Mouse (Mus musculus): ENCODE measurements at regions not wholly inside any gene's neighbourhood (a gene's known extent, or its start where the extent isn't known, plus 50 kb on each side); places are given as distances from the start of the nearest gene placed in this dataset.

DNA sequence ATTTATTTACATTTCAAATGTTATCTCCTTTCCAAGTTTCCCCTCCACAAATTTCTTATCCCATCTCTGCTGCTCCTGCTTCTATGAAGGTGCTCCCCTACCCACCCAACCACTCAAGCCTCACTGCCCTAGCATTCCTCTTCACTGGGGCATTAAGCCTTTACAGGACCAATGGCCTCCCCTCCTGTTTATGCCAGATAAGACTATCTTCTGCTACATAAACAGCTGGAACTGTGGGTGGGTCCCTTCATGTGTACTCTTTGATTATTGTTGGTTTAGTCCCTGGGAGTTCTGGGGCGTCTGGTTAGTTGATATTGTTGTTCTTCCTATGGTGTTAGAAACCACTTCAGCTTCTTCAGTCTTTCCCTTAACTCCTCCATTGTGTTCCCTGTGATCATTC, 1164.1 kb upstream of the Got2 start:
- H3K36me3 ChIP-seq (replicated peaks): no peaks in the 10 kb centered on the region

GRCm38 (mm10) chr8:97039778-97040177, 1151.4 kb upstream of the Got2 start:
- no peaks in the 10 kb centered on the region for H3K4me1 ChIP-seq (replicated peaks)
- no peak for ATAC-seq (ENCODE audit: insufficient read depth)
- WGBS (ENCODE audit: insufficient replicate concordance): 58% methylated on average over 3 of the region's 3 CpGs
- no peak overlapping the region for H3K9ac ChIP-seq
- H3K36me3 ChIP-seq (replicated peaks): no peaks in the 10 kb centered on the region
- H3K4me2 ChIP-seq: no peak overlapping the region
- no peaks in the 10 kb centered on the region for H3K27me3 ChIP-seq
- H3K9me3 ChIP-seq (replicated peaks): no peaks in the 10 kb centered on the region
- no peak overlapping the region for H3K27ac ChIP-seq (replicated peaks)
- H3K4me3 ChIP-seq (replicated peaks): no peak overlapping the region

More for the DNA sequence above, 1164.1 kb upstream of the Got2 start:
- H3K4me1 ChIP-seq (replicated peaks): no peaks in the 10 kb centered on the region
- WGBS (ENCODE audit: insufficient replicate concordance): 24% methylated on average over 1 of the region's 1 CpGs
- H3K9ac ChIP-seq: no peak overlapping the region
- H3K9me3 ChIP-seq (replicated peaks): no peaks in the 10 kb centered on the region
- no peak overlapping the region for H3K4me3 ChIP-seq (replicated peaks)
- H3K27me3 ChIP-seq: no peaks in the 10 kb centered on the region
- ATAC-seq (ENCODE audit: insufficient read depth): peak; percentile 79
- no peak overlapping the region for H3K27ac ChIP-seq (replicated peaks)
- no peak overlapping the region for H3K4me2 ChIP-seq

DNA sequence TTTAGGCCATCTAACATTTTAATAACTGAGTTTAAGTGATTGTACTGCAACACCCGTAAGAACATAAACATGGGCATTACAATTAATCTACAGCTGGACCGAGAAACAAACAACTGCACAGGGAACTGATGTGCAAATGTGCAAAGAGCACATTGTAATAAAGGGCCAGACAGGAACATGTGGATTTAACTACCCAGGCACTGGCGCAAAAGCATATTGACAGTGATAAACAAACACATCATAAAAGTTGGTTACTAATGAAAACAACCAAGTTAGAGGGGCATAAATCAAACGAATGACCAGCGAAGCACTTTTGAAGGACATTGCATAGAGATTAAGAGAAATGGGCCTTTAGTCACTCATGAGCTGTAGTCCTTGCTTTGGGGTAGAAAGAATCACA, 1150.5 kb upstream of the Got2 start:
- Histone ChIP-seq H3K4me1 (replicated peaks) (no peaks in the 10 kb centered on the region), H3K36me3 (replicated peaks) (no peaks in the 10 kb centered on the region), H3K9ac (no peak overlapping the region), H3K27me3 (no peaks in the 10 kb centered on the region), H3K4me3 (replicated peaks) (no peak overlapping the region), H3K9me3 (replicated peaks) (no peaks in the 10 kb centered on the region), H3K4me2 (no peak overlapping the region), H3K27ac (replicated peaks) (no peak overlapping the region)
- 56% methylated on average over 5 of the region's 5 CpGs for WGBS (ENCODE audit: insufficient replicate concordance)
- no peak for ATAC-seq (ENCODE audit: insufficient read depth)

DNA sequence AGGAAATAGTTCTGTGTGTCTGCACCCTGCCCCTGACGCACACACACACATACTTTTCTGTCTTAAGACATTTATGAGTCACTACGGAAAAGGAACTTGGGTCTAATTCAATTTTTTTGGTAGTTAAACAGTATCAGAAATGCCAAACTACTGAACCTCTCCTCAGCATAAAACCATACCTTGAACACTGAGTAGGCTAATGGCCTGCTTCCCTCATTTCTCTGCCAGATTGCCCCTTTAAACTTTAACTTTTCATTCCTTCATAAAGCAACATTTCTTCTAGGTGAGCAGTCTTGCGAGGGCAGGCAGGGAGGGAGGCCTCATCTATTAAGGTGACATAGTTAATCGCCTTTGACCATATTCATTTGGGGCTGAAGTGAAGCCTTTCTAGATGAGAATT, 1143.8 kb upstream of the Got2 start:
- Histone ChIP-seq H3K36me3 (replicated peaks) (no peaks in the 10 kb centered on the region), H3K9ac (no peak overlapping the region), H3K27me3 (no peaks in the 10 kb centered on the region), H3K4me3 (replicated peaks) (no peak overlapping the region), H3K4me1 (replicated peaks) (no peaks in the 10 kb centered on the region), H3K27ac (replicated peaks) (no peak overlapping the region), H3K9me3 (replicated peaks) (no peaks in the 10 kb centered on the region), H3K4me2 (no peak overlapping the region)
- WGBS (ENCODE audit: insufficient replicate concordance): 59% methylated on average over 4 of the region's 4 CpGs
- no peak for ATAC-seq (ENCODE audit: insufficient read depth)

DNA sequence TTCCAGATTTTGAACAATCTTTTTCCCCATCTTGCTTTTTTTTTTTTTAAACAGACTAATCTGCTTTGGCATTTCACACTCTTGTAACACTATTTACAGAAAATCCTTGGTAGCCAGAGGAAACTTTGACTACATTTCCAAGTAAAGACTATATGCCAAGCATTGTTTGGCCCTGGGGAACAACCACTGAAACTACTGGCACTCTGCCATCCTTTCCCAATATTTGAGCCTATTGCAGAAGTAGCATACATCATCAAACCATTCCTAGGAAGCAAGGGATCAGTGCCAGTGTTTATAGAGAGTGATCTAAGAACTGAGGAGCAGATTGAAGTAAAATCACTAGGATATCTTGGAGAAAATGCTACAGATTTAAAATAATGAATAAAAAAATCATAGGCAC, 1127.2 kb upstream of the Got2 start:
- no peak overlapping the region for H3K27ac ChIP-seq (replicated peaks)
- no peaks in the 10 kb centered on the region for H3K4me1 ChIP-seq (replicated peaks)
- no peaks in the 10 kb centered on the region for H3K36me3 ChIP-seq (replicated peaks)
- ATAC-seq (ENCODE audit: insufficient read depth): no peak
- H3K27me3 ChIP-seq: no peaks in the 10 kb centered on the region
- no peak overlapping the region for H3K4me2 ChIP-seq
- no peak overlapping the region for H3K4me3 ChIP-seq (replicated peaks)
- no peaks in the 10 kb centered on the region for H3K9me3 ChIP-seq (replicated peaks)
- no peak overlapping the region for H3K9ac ChIP-seq

- H3K4me3 ChIP-seq (replicated peaks): no peak overlapping the region
- H3K4me1 ChIP-seq (replicated peaks): no peaks in the 10 kb centered on the region
- ATAC-seq (ENCODE audit: insufficient read depth): no peak
- H3K27me3 ChIP-seq: no peaks in the 10 kb centered on the region
- H3K36me3 ChIP-seq (replicated peaks): no peaks in the 10 kb centered on the region
- no peak overlapping the region for H3K9ac ChIP-seq
- no peak overlapping the region for H3K4me2 ChIP-seq
- H3K27ac ChIP-seq (replicated peaks): no peak overlapping the region
- 23% methylated on average over 3 of the region's 3 CpGs for whole genome bisulfite sequencing (ENCODE audit: insufficient replicate concordance)
- H3K9me3 ChIP-seq (replicated peaks): no peaks in the 10 kb centered on the region
Measured at GRCm38 (mm10) chr8:97004131-97004530, 1115.8 kb upstream of the Got2 start.

DNA sequence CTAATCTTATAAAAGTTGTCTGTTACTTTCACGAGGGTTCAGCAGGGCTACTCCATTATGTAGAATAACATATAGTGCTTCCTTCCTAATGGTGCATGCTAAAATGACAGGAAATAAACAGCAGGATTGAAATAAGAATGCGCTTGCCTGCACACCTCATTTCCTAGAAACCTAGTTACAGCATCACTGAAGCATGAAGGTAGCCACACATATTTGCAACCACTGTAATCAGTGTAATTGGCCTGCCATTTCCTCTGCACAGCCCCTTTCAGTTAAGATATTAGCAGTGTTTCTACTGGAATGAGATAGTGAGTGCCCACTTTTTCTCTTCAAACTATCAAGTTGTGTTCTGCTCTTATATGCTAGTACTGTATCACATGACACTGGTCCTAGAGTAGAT, 1094.8 kb upstream of the Got2 start:
- Histone ChIP-seq H3K4me1 (replicated peaks) (no peaks in the 10 kb centered on the region), H3K27ac (replicated peaks) (no peak overlapping the region), H3K9ac (no peak overlapping the region), H3K27me3 (no peaks in the 10 kb centered on the region), H3K4me3 (replicated peaks) (no peak overlapping the region), H3K4me2 (no peak overlapping the region), H3K9me3 (replicated peaks) (no peaks in the 10 kb centered on the region), H3K36me3 (replicated peaks) (no peaks in the 10 kb centered on the region)
- 50% methylated on average over 2 of the region's 2 CpGs for WGBS (ENCODE audit: insufficient replicate concordance)
- no peak for ATAC-seq (ENCODE audit: insufficient read depth)

Data from liver, embryonic 15.5 days (tissue).